In genomic region chr10:85971826-85972225, GRCm38 (mm10) we compare ENCODE assay signal across 42 mouse cellular contexts. TPM values are rescaled to one million over a fixed set of nuclear protein-coding genes. Genes with fewer than 3 reads are reported as not detected.
"Had no signal": no experiment of that assay in that cellular context is flagged by ENCODE, and none has a peak within 500 bp of the region (broad histone marks: within the 10 kb centered on the region; RNA-seq: fewer than 3 reads in every experiment).

No protein-coding gene starts in this region.

- H3K4me3 ChIP-seq: heart, embryonic 12.5 days; heart, embryonic 13.5 days; heart, embryonic 15.5 days; hindbrain, embryonic 10.5 days; hindbrain, embryonic 12.5 days; hindbrain, embryonic 13.5 days; hindbrain, embryonic 15.5 days; intestine, embryonic 15.5 days; kidney, embryonic 15.5 days; layer of hippocampus, adult 2 months; left cerebral cortex, adult 2 months had no signal

- H3K27me3 ChIP-seq: heart, embryonic 15.5 days; hindbrain, embryonic 12.5 days; hindbrain, embryonic 13.5 days; hindbrain, embryonic 15.5 days; intestine, embryonic 15.5 days had no signal

- H3K9me3 ChIP-seq: heart, embryonic 13.5 days; heart, embryonic 15.5 days; hindbrain, embryonic 10.5 days; hindbrain, embryonic 12.5 days; hindbrain, embryonic 13.5 days; hindbrain, embryonic 15.5 days; intestine, embryonic 15.5 days; kidney, embryonic 15.5 days had no signal

- H3K4me1 ChIP-seq: heart, embryonic 12.5 days; heart, embryonic 13.5 days; heart, embryonic 15.5 days; hindbrain, embryonic 10.5 days; hindbrain, embryonic 12.5 days; hindbrain, embryonic 13.5 days; hindbrain, embryonic 15.5 days; intestine, embryonic 15.5 days had no signal

- H3K36me3 ChIP-seq: heart, embryonic 12.5 days; heart, embryonic 13.5 days; heart, embryonic 15.5 days; hindbrain, embryonic 10.5 days; hindbrain, embryonic 12.5 days; hindbrain, embryonic 13.5 days; hindbrain, embryonic 15.5 days; intestine, embryonic 15.5 days; kidney, embryonic 15.5 days had no signal

- DNase-seq: heart, postnatal 10 days; heart, postnatal 14 days; heart, postnatal 36 days; kidney, adult 11 months; kidney, adult 18-20 months; kidney, adult 2 months; kidney, adult 8-10 months; kidney, adult 9 months; kidney, postnatal 10 days; kidney, postnatal 14 days; kidney, postnatal 25 days; kidney, postnatal 36 days; kidney, postnatal 4 days; layer of hippocampus, adult 9-11 months; layer of hippocampus, postnatal 36 days had no signal

- H3K27ac ChIP-seq: heart, embryonic 13.5 days; heart, embryonic 15.5 days; hindbrain, embryonic 10.5 days; hindbrain, embryonic 12.5 days; hindbrain, embryonic 13.5 days; hindbrain, embryonic 14.5 days; hindbrain, embryonic 15.5 days; intestine, embryonic 15.5 days; kidney, embryonic 15.5 days; kidney, postnatal 0 days; left cerebral cortex, adult 2 months had no signal

RNA-seq across cellular contexts. Expression of gene Bpifc, which starts 39.9 kb away (rescaled TPM):
- total RNA-seq: heart, postnatal 10 days; heart, postnatal 14 days; heart, postnatal 25 days; heart, postnatal 36 days; hindbrain, postnatal 0 days; layer of hippocampus, adult 18-20 months; layer of hippocampus, adult 2 months; layer of hippocampus, postnatal 10 days; layer of hippocampus, postnatal 14 days had no signal
- polyA plus RNA-seq: heart, embryonic 11.5 days; heart, embryonic 12.5 days; heart, embryonic 13.5 days; heart, embryonic 14.5 days; heart, embryonic 15.5 days; heart, postnatal 0 days; hindbrain, embryonic 12.5 days; hindbrain, embryonic 13.5 days; hindbrain, embryonic 14.5 days; hindbrain, embryonic 15.5 days; inflammation-experienced regulatory T-cells, adult 6 months; intestine, embryonic 16.5 days; intestine, postnatal 0 days; large intestine, adult 2 months had no signal

RNA-seq across cellular contexts. Expression of gene Ascl4, which starts 44.3 kb away (rescaled TPM):
- total RNA-seq: heart, postnatal 10 days; heart, postnatal 14 days; heart, postnatal 25 days; heart, postnatal 36 days; hematopoietic stem cell, adult 5-6 weeks had no signal
- polyA plus RNA-seq: heart, embryonic 11.5 days; heart, embryonic 12.5 days; heart, embryonic 14.5 days; heart, embryonic 15.5 days; heart, postnatal 0 days; intestine, embryonic 14.5 days; large intestine, adult 2 months had no signal
